In genomic region chr6:48817815-48818214, GRCm38 (mm10) we compare ENCODE assay signal across 9 mouse cellular contexts. TPM values are rescaled to one million over a fixed set of nuclear protein-coding genes. Genes with fewer than 3 reads are reported as not detected.
DNase-seq lines count a peak whose midpoint lies in the region; ATAC-seq and TF ChIP-seq lines count a peak whose summit lies in the region.
"Had no signal": no experiment of that assay in that cellular context is flagged by ENCODE, and none has a peak within 500 bp of the region (broad histone marks: within the 10 kb centered on the region; RNA-seq: fewer than 3 reads in every experiment).

No protein-coding gene starts in this region.

- H3K27ac ChIP-seq in lung, embryonic 14.5 days (ENCODE audit: low read depth): no peak overlapping the region
- H3K27ac ChIP-seq: limb, embryonic 15.5 days had no signal

- H3K4me2 ChIP-seq in lung, embryonic 14.5 days: no peak overlapping the region
- H3K4me2 ChIP-seq: limb, embryonic 15.5 days had no signal

- no peak overlapping the region for H3K4me3 ChIP-seq in C2C12 (ENCODE audit: insufficient read depth, poor library complexity, severe bottlenecking)
- no peak overlapping the region for H3K4me3 ChIP-seq in E14TG2a.4 (replicated peaks; ENCODE audit: low read length)
- no peak overlapping the region for H3K4me3 ChIP-seq in lung, embryonic 14.5 days (ENCODE audit: low read depth, low read length)
- H3K4me3 ChIP-seq: limb, embryonic 15.5 days had no signal

- DNase-seq in c-Kit-positive CD71-positive TER-119-negative erythroid progenitor cells, embryonic 14.5 days (ENCODE audit: low read depth): peak; percentile 48
- peak; percentile 87 for DNase-seq in kidney, postnatal 14 days
- DNase-seq in lung, embryonic 14.5 days: peak; percentile 96
- peak; percentile 50 for DNase-seq in right cerebral cortex, postnatal 25 days

- H3K79me2 ChIP-seq in C2C12 (ENCODE audit: control insufficient read depth, insufficient read depth): no peaks in the 10 kb centered on the region

- no peaks in the 10 kb centered on the region for H3K36me3 ChIP-seq in C2C12 (ENCODE audit: control insufficient read depth, insufficient read depth)
- H3K36me3 ChIP-seq in E14TG2a.4 (ENCODE audit: insufficient read depth, low read length): no peaks in the 10 kb centered on the region
- H3K36me3 ChIP-seq in lung, embryonic 14.5 days (ENCODE audit: insufficient read depth): no peaks in the 10 kb centered on the region
- H3K36me3 ChIP-seq: limb, embryonic 15.5 days had no signal

- no peak overlapping the region for H3K9ac ChIP-seq in lung, embryonic 14.5 days
- H3K9ac ChIP-seq: limb, embryonic 15.5 days had no signal

- 2% methylated on average over 6 of the region's 6 CpGs for WGBS in lung, embryonic 14.5 days

- H3K27me3 ChIP-seq in C2C12 (ENCODE audit: control insufficient read depth, insufficient read depth, insufficient read length) (no peaks in the 10 kb centered on the region), E14TG2a.4 (ENCODE audit: insufficient read depth, low read length) (no peaks in the 10 kb centered on the region; the same call in 1 of the 2 replicates)
- no peaks in the 10 kb centered on the region for H3K27me3 ChIP-seq in lung, embryonic 14.5 days (ENCODE audit: insufficient read depth, low read length)
- H3K27me3 ChIP-seq: limb, embryonic 15.5 days had no signal

- H3K9me3 ChIP-seq in E14TG2a.4 (ENCODE audit: low read length): peaks cover 4% of the 10 kb centered on the region
- H3K9me3 ChIP-seq in lung, embryonic 14.5 days (ENCODE audit: low read depth, low read length): no peaks in the 10 kb centered on the region
- H3K9me3 ChIP-seq: limb, embryonic 15.5 days had no signal

- TF ChIP-seq CTCF in C2C12 (IDR thresholded peaks at IDR 0.05; ENCODE audit: control insufficient read depth, insufficient read depth, insufficient read length) (peak; percentile 25), E14TG2a.4 (conservative IDR thresholded peaks at IDR 0.05; ENCODE audit: low read length) (peak; percentile 84)
- TF ChIP-seq CTCF in lung, embryonic 14.5 days (IDR thresholded peaks at IDR 0.05; ENCODE audit: low read depth): peak; percentile 94

- H3K79me3 ChIP-seq in C2C12 (ENCODE audit: low read depth): no peaks in the 10 kb centered on the region

- 0 out of 2 replicates have a peak, but pooled peaks cover 4% of the 10 kb centered on the region for H3K4me1 ChIP-seq in E14TG2a.4 (replicated peaks; ENCODE audit: low read depth, low read length)
- H3K4me1 ChIP-seq in lung, embryonic 14.5 days (ENCODE audit: insufficient read depth): no peaks in the 10 kb centered on the region
- H3K4me1 ChIP-seq: limb, embryonic 15.5 days had no signal

- ATAC-seq in frontal cortex, adult (ENCODE audit: low TSS enrichment): peak; percentile 89
- peak; percentile 73 for ATAC-seq in lung, embryonic 14.5 days (ENCODE audit: insufficient read depth)
- ATAC-seq in erythroid progenitor cell, adult 5-6 weeks (replicated peaks; ENCODE audit: low FRiP score, poor library complexity, severe bottlenecking): no peak

- no peak overlapping the region for H3ac ChIP-seq in C2C12 (ENCODE audit: control insufficient read depth, insufficient read length, low read depth)

TF ChIP-seq in C2C12, 6 proteins besides CTCF, POLR2A, EP300 and RAD21:
- no peak for TF ChIP-seq MYOD1 (IDR thresholded peaks at IDR 0.05; ENCODE audit: control insufficient read depth, insufficient read length, low read depth)
- no peak for TF ChIP-seq CEBPB (IDR thresholded peaks at IDR 0.05; ENCODE audit: low read depth)
- TF ChIP-seq MAX (IDR thresholded peaks at IDR 0.05): no peak
- TF ChIP-seq FOSL1 (IDR thresholded peaks at IDR 0.05; ENCODE audit: insufficient read depth, low read length, poor library complexity, severe bottlenecking): no peak
- no peak for TF ChIP-seq USF1 (IDR thresholded peaks at IDR 0.05; ENCODE audit: low read depth)
- TF ChIP-seq MYOG (IDR thresholded peaks at IDR 0.05; ENCODE audit: control insufficient read depth, extremely low read depth, insufficient read length): no peak
TF ChIP-seq in C2C12: peak in this region for 0.

RNA-seq across cellular contexts. Expression of gene Tmem176a, which starts 22.9 kb away (rescaled TPM):
- 2.1 TPM for polyA plus RNA-seq in C2C12 (2012; fragmentation: generic; extraction: Trizol)
- polyA plus RNA-seq in lung, embryonic 14.5 days (2014; fragmentation: Nextera tagmentation; extraction: Ambion mirVana): 213 and 226 TPM in 2 replicates
- total RNA-seq in erythroid progenitor cell, adult 5-6 weeks (2015; ENCODE audit: low replicate concordance): 6.1 and 8.8 TPM in 2 replicates
- total RNA-seq in erythroid progenitor cell, adult 5-6 weeks (2017; ENCODE audit: low replicate concordance): 2.7 and 13.4 TPM in 2 replicates

RNA-seq across cellular contexts. Expression of gene Tmem176b, which starts 23.5 kb away (rescaled TPM):
- 8.0 TPM for polyA plus RNA-seq in C2C12 (2012; fragmentation: generic; extraction: Trizol)
- polyA plus RNA-seq in lung, embryonic 14.5 days (2014; fragmentation: Nextera tagmentation; extraction: Ambion mirVana): 387 and 409 TPM in 2 replicates
- total RNA-seq in erythroid progenitor cell, adult 5-6 weeks (2015; ENCODE audit: low replicate concordance): 15.5 and 18.4 TPM in 2 replicates
- total RNA-seq in erythroid progenitor cell, adult 5-6 weeks (2017; ENCODE audit: low replicate concordance): 3.6 and 15.5 TPM in 2 replicates

RNA-seq across cellular contexts. Expression of gene Gimap3, which starts 47.2 kb away (rescaled TPM):
- not detected for polyA plus RNA-seq in C2C12 (2012; fragmentation: generic; extraction: Trizol)
- not detected in 2 replicates for polyA plus RNA-seq in lung, embryonic 14.5 days (2014; fragmentation: Nextera tagmentation; extraction: Ambion mirVana)
- 8.8 and 14.1 TPM in 2 replicates for total RNA-seq in erythroid progenitor cell, adult 5-6 weeks (2015; ENCODE audit: low replicate concordance)
- 4.4 and 7.1 TPM in 2 replicates for total RNA-seq in erythroid progenitor cell, adult 5-6 weeks (2017; ENCODE audit: low replicate concordance)
- polyA plus RNA-seq: limb, embryonic 15.5 days had no signal

RNA-seq across cellular contexts. Expression of gene Aoc1, which starts 54.9 kb away (rescaled TPM):
- not detected for polyA plus RNA-seq in C2C12 (2012; fragmentation: generic; extraction: Trizol)
- polyA plus RNA-seq in lung, embryonic 14.5 days (2014; fragmentation: Nextera tagmentation; extraction: Ambion mirVana): not detected in 2 replicates
- not detected in 2 replicates for total RNA-seq in erythroid progenitor cell, adult 5-6 weeks (2015; ENCODE audit: low replicate concordance)
- not detected in 2 replicates for total RNA-seq in erythroid progenitor cell, adult 5-6 weeks (2017; ENCODE audit: low replicate concordance)
- polyA plus RNA-seq: limb, embryonic 15.5 days had no signal

Comparison
In these comparisons a context has a peak if more than half of its experiments do, and no peak if none do; other contexts are left out.
1. CTCF ChIP-seq: peak in every context shown above with its lines; median percentile 94 in lung, embryonic 14.5 days; 84 in E14TG2a.4; 25 in C2C12.
2. RNA of gene Tmem176a, which starts 22.9 kb away (polyA plus RNA-seq): 213 to 226 TPM in lung, embryonic 14.5 days; 2.1 TPM in C2C12 (single experiment); every median in the first group is over 10 times any median in the second.
3. RNA of gene Tmem176b, which starts 23.5 kb away (polyA plus RNA-seq): 387 to 409 TPM in lung, embryonic 14.5 days; 8.0 TPM in C2C12 (single experiment); every median in the first group is over 10 times any median in the second.
4. Peak in every context shown above with its lines, with median percentiles within 50 percentile points of each other: DNase-seq.